Mouse (Mus musculus): ENCODE results near the gene Arhgap35.

Gene Arhgap35

DNA sequence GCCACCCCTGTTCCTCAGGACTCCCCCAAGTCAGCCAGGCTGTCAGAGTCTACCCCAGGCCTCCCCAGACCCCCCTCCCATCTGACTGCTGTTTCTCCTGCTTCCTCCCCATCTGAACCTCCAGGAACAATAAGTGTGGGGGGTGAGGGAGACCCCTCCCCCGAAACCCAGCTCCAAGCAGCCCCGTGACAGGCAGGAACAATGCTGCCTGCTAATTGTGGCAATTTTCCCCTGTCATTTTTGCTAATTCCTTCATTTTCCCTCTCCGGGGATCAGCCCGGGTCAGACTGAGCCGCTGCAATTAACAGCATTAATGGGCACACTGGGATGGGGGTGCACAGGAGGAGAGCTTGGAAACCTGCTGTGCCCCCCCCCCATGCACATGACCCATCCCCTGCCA lies 146.7 kb downstream of the Arhgap35 start:
- no peak for DNase-seq (ENCODE audit: low read depth, low spot score)

DNA sequence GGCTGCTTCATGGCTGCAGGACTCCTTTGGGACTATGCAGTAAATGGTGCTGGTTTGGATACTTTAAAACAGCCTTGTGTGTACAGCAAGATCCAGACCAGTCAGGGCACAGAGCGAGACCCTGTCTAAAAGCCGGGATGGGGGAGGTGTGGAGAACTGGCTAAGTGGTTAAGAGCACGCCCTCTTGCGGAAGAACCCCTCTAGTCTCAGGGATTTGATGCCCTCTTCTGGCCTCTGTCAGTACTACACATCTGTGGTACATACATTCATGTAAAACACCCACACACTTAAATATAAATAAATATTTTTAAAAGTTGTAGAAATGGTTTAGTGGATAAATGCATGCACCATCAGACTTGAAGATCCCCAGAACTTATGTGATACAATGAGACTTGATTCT lies 148.2 kb downstream of the Arhgap35 start:
- DNase-seq (ENCODE audit: low read depth, low spot score) = peak; percentile 45

- no peak for DNase-seq (ENCODE audit: low read depth, low spot score)
Measured at GRCm38 (mm10) chr7:16465568-16465967, 149.2 kb downstream of the Arhgap35 start.

DNA sequence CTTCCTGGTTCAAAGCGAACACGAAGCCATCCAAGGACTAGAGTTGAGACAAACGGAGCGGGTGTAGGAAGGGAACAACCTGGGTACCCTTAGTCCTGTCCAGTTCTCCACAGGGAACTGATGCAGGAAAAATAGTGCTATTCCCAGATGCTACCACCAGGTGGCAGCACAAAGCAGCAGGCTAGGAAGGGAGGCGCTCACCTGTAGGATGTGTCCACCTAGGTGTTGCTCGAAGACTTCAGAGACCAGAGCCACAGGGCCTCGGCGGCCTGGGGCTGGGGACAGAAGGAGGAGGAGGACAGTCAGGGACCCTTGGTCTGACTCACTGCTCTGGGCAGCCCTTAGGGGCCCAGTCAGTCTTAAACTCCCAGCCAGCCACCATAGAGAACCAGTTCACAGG lies 149.6 kb downstream of the Arhgap35 start:
- DNase-seq (ENCODE audit: low read depth, low spot score) = peak; percentile 47

- peak; percentile 58 for DNase-seq (ENCODE audit: low read depth, low spot score)
Measured at GRCm38 (mm10) chr7:16463214-16463613, 151.6 kb downstream of the Arhgap35 start.

- DNase-seq (ENCODE audit: low read depth, low spot score) = no peak
Measured at GRCm38 (mm10) chr7:16461705-16462104, 153.1 kb downstream of the Arhgap35 start.

DNA sequence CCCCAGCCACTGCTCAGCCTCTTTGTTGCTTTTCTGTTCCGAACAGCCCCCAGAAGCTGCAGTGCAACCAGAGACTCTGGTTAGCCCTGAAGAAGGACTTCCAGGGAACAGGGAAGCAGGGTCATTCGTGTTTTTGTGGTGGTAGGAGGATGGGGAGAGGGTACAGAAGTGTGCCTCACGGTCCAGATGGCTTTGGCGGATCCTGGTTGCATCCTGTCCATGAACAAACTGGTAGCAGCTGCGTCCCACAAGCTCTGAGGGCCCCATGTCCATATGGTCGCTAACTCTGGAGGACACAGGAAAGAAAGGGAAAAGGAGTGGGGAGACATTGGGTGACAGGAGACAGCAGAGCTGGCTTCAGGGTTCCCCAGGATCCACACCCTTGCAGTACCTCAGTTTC lies 153.6 kb downstream of the Arhgap35 start:
- no peak for DNase-seq (ENCODE audit: low read depth, low spot score)

DNA sequence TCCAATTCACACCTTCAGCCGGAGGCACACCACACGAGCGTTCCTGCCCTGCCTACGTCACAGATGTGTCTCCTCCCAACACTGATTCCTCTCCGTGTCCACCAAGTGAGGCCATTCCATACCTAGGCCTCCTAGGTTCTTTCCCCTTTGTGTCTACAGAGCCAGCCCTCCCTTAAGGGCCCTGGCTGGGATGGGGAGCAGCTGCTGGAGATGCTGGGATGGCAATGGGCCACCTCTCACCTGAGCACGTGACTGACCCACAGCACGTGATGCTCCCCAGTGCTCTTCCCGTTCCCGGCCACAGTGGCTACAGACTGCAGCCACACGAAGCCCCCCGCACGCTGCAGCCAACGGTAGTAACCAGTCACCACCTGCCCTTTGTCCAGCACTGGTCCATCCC lies 154.2 kb downstream of the Arhgap35 start:
- no peak for DNase-seq (ENCODE audit: low read depth, low spot score)

DNA sequence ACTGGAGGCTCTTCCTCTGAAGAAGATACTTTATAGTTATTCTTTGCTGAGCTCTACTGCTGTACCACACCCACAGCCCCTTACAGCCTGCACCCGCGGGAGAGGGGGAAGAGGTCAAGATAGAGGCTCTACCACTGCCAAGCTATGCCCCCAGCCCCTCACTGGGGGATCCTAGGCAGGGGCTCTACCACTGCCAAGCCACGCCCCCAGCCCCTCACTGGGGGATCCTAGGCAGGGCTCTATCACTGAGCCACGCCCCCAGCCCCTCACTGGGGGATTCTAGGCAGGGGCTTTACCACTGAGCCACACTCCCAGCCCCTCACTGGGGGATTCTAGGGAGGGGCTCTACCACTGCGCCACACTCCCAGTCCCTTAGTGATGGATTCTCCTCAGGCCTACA lies 158.5 kb downstream of the Arhgap35 start:
- DNase-seq (ENCODE audit: low read depth, low spot score) = no peak

DNA sequence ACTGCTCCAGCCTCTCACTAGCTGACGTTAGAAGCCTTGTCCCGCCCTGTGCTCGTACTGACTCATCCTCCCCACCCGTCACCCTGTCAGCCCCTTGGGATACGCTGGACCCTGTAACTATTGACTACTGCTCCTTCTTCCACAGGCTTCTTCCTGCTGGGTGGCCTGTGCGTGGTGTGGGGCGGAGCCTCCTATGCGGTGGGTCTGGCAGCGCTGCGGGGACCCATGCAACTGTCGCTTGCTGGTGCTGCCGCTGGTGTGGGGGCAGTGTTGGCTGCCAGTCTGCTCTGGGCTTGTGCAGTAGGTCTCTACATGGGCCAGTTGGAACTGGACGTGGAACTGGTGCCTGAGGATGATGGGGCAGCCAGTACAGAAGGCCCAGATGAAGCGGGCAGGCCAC lies 159.8 kb downstream of the Arhgap35 start:
- no peak for DNase-seq (ENCODE audit: low read depth, low spot score)

DNA sequence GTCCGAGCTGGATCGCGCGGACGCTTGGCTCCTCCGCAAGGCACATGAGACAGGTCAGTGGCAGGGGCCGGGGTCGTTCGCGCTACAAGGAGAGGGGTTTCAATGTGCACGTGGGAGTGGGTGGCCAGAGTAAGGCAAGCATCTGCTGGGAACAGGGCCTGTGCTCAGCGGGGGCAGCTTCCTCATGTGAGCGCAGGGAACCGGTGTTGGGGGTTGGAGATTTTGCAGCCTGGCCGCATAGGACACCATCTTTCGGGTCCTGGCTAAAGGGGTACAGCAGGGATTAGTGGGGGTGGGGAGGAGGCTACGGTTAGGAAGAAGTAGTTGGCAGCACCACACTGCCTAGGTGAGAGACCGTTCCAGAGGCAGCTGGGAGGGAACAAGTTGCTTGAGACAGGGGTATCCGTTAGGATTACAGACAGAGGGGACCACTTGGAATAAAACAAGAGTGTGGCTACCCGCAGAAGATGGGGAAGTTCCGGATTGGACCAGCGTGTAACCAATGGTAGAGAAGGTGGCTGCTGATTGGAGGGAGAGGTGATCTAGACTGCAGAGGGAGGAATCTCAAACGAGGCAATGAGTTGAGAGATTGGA lies 161.6 kb downstream of the Arhgap35 start:
- peak; percentile 50 for DNase-seq (ENCODE audit: low read depth, low spot score)

GRCm38 (mm10) chr7:16452587-16453073 lies 162.2 kb downstream of the Arhgap35 start, which contains the start of gene Tmem160:
Gene Tmem160 (plus strand): TSS chr7:16452779.
- DNase-seq (ENCODE audit: low read depth, low spot score) = peak; percentile 81

GRCm38 (mm10) chr7:16451656-16452055 lies 163.1 kb downstream of the Arhgap35 start:
- DNase-seq (ENCODE audit: low read depth, low spot score) = no peak

Data from WW6 (cell line).